Mouse (Mus musculus) olfactory bulb, adult 2 months (tissue): ENCODE data around the gene Mcam.

Experiments
- CTCF ChIP-seq: fragments of 200-500 bp; IDR thresholded peaks from 2 replicates; pipeline ENCODE4 v1.5.1; 2012; ENCODE audit warnings: low read depth, mild to moderate bottlenecking, low read length, moderate library complexity; ENCODE audit not compliant: insufficient read depth
- POLR2A ChIP-seq: fragments of 200-500 bp; IDR thresholded peaks from 2 replicates; pipeline ENCODE4 v1.6.1; 2012; ENCODE audit warnings: mild to moderate bottlenecking, low read depth, low read length, moderate library complexity; ENCODE audit not compliant: insufficient read depth

DNA sequence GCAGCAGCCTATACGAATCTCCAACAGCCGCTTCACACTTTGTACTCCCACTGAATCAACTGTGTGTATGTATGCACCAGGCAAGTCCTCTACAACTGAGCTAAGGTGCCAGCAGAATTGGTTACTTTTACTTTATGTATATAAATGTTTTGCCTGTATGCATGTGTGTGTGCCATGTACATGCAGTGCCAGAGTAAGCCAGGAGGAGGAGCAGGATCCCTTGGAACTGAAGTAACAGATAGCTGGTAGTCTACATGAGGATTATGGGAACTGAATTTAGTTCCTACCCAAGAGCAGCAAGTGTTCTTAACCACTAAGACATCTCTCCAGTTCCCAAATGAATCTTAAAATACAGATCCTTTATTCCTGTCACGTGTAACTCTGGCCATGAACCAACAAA, 48.0 kb downstream of the Mcam start:
- TF ChIP-seq POLR2A (no peak), CTCF (no peak)
